Mouse (Mus musculus) hindbrain, embryonic 16.5 days (tissue): ENCODE measurements around the gene Pola1. TPM values are rescaled to one million over a fixed set of nuclear protein-coding genes. Genes with fewer than 3 reads are reported as not detected.
"Not testable (repeated sequence)": the region's sequence is repeated elsewhere in the genome, so short reads cannot be mapped to it uniquely, and the experiment has no call there.

Source experiments
- ATAC-seq: fragments of 200-750 bp; cut with Nextera tagmentation; 2 replicates; pipeline ENCODE4 v1.8.0; 2017; ENCODE audit warnings: moderate TSS enrichment, moderate library complexity
- H3K27ac ChIP-seq: fragments of 300-500 bp; sonication (generic); 2 replicates; pipeline ENCODE4 v1.5.1; 2014; ENCODE audit warnings: low read depth, mild to moderate bottlenecking, control low read depth, low read length, moderate library complexity
- H3K27me3 ChIP-seq: fragments of 300-500 bp; sonication (generic); replicated peaks from 2 replicates; pipeline ENCODE4 v1.6.1; 2014; ENCODE audit warnings: low read length; ENCODE audit not compliant: control insufficient read depth, insufficient read depth
- H3K36me3 ChIP-seq: fragments of 300-500 bp; sonication (generic); 2 replicates; pipeline ENCODE4 v1.6.1; 2014; ENCODE audit warnings: mild to moderate bottlenecking, low read length, moderate library complexity, mixed read lengths; ENCODE audit not compliant: control insufficient read depth, insufficient read depth
- H3K4me1 ChIP-seq: fragments of 300-500 bp; sonication (generic); 2 replicates; pipeline ENCODE4 v1.6.1; 2014; ENCODE audit warnings: low read depth, low read length; ENCODE audit not compliant: control insufficient read depth, insufficient read depth
- H3K4me2 ChIP-seq: fragments of 300-500 bp; sonication (generic); 2 replicates; pipeline ENCODE4 v1.6.1; 2014; ENCODE audit warnings: mild to moderate bottlenecking, low read length, control low read depth, moderate library complexity
- H3K4me3 ChIP-seq: fragments of 300-500 bp; sonication (generic); 2 replicates; pipeline ENCODE4 v1.5.1; 2014; ENCODE audit warnings: mild to moderate bottlenecking, low read length, control low read depth, moderate library complexity
- H3K9ac ChIP-seq: fragments of 300-500 bp; sonication (generic); 2 replicates; pipeline ENCODE4 v1.6.1; 2014; ENCODE audit warnings: low read depth, mild to moderate bottlenecking, control low read depth, low read length, moderate library complexity
- H3K9me3 ChIP-seq: fragments of 300-500 bp; sonication (generic); 2 replicates; pipeline ENCODE4 v1.6.1; 2014; ENCODE audit warnings: mild to moderate bottlenecking, low read length, moderate library complexity; ENCODE audit not compliant: control insufficient read depth
- WGBS: fragments of 180-500 bp; shearing (Covaris S2); extraction: QIAGEN DNeasy Blood & Tissue Kit; methylation state at CpG from one replicate; pipeline ENCODE4 v1.1.7; 2014; 5-methylcytosine and 5-hydroxymethylcytosine counted together
- polyA plus RNA-seq: library from polyadenylated mRNA; unstranded; fragments of >200 nt; fragmentation: Nextera tagmentation; extraction: Ambion mirVana; gene quantifications from 2 replicates; pipeline ENCODE4 v1.2.1, GENCODE M21; 2015

The Pola1 gene
- polyA plus RNA-seq, 1 experiment from 2014 or later: 4.6 TPM

GRCm38 (mm10) chrX:93502865-93503353 lies 129.0 kb downstream of the Pola1 start:
- Histone ChIP-seq H3K9ac (no peak overlapping the region), H3K9me3 (no peaks in the 10 kb centered on the region), H3K4me3 (no peak overlapping the region), H3K27me3 (no peaks in the 10 kb centered on the region), H3K4me1 (no peaks in the 10 kb centered on the region), H3K4me2 (no peak overlapping the region), H3K36me3 (no peaks in the 10 kb centered on the region), H3K27ac (no peak overlapping the region)
- WGBS: 64% methylated on average over 2 of the region's 2 CpGs
- ATAC-seq: no peak

- H3K36me3 ChIP-seq: no peaks in the 10 kb centered on the region
- no peak for ATAC-seq
- H3K27ac ChIP-seq: no peak overlapping the region
- 73% methylated on average over 6 of the region's 6 CpGs for WGBS
- no peak overlapping the region for H3K9ac ChIP-seq
- no peaks in the 10 kb centered on the region for H3K9me3 ChIP-seq
- no peaks in the 10 kb centered on the region for H3K4me1 ChIP-seq
- no peak overlapping the region for H3K4me2 ChIP-seq
- no peaks in the 10 kb centered on the region for H3K27me3 ChIP-seq
- H3K4me3 ChIP-seq: no peak overlapping the region
Measured at GRCm38 (mm10) chrX:93497597-93497996, 134.4 kb downstream of the Pola1 start.

GRCm38 (mm10) chrX:93465711-93466110 lies 166.2 kb downstream of the Pola1 start:
- Histone ChIP-seq H3K4me1 (no peaks in the 10 kb centered on the region), H3K4me3 (no peak overlapping the region), H3K27me3 (no peaks in the 10 kb centered on the region), H3K9ac (no peak overlapping the region), H3K36me3 (no peaks in the 10 kb centered on the region), H3K4me2 (no peak overlapping the region), H3K9me3 (no peaks in the 10 kb centered on the region), H3K27ac (no peak overlapping the region)
- WGBS: 70% methylated on average over 1 of the region's 1 CpGs
- ATAC-seq: no peak

- H3K9me3 ChIP-seq: no peaks in the 10 kb centered on the region
- WGBS: 45% methylated on average over 6 of the region's 6 CpGs
- no peak for ATAC-seq
Measured at GRCm38 (mm10) chrX:93429738-93430260, 202.2 kb downstream of the Pola1 start.

GRCm38 (mm10) chrX:93428956-93429737 lies 202.8 kb downstream of the Pola1 start:
- no peak overlapping the region for H3K4me3 ChIP-seq
- no peak overlapping the region for H3K9ac ChIP-seq
- H3K4me2 ChIP-seq: no peak overlapping the region
- no peaks in the 10 kb centered on the region for H3K9me3 ChIP-seq
- ATAC-seq: no peak
- H3K27ac ChIP-seq: no peak overlapping the region
- 47% methylated on average over 9 of the region's 9 CpGs for WGBS
- no peaks in the 10 kb centered on the region for H3K27me3 ChIP-seq
- H3K36me3 ChIP-seq: no peaks in the 10 kb centered on the region
- no peaks in the 10 kb centered on the region for H3K4me1 ChIP-seq

More at GRCm38 (mm10) chrX:93429738-93430260, 202.2 kb downstream of the Pola1 start:
- H3K4me1 ChIP-seq: no peaks in the 10 kb centered on the region
- H3K27me3 ChIP-seq: no peaks in the 10 kb centered on the region
- no peak overlapping the region for H3K9ac ChIP-seq
- H3K4me2 ChIP-seq: no peak overlapping the region
- H3K27ac ChIP-seq: no peak overlapping the region
- no peaks in the 10 kb centered on the region for H3K36me3 ChIP-seq
- H3K4me3 ChIP-seq: no peak overlapping the region

- H3K4me2 ChIP-seq, ATAC-seq, H3K36me3 ChIP-seq, H3K27ac ChIP-seq, H3K9ac ChIP-seq, H3K27me3 ChIP-seq, H3K4me1 ChIP-seq, H3K9me3 ChIP-seq, H3K4me3 ChIP-seq: not testable (repeated sequence)
Measured at GRCm38 (mm10) chrX:93400871-93401270, 231.1 kb downstream of the Pola1 start.

- no peak overlapping the region for H3K4me2 ChIP-seq
- no peak for ATAC-seq
- H3K4me1 ChIP-seq: no peaks in the 10 kb centered on the region
- no peaks in the 10 kb centered on the region for H3K27me3 ChIP-seq
- H3K36me3 ChIP-seq: no peaks in the 10 kb centered on the region
- H3K9me3 ChIP-seq: no peaks in the 10 kb centered on the region
- H3K4me3 ChIP-seq: no peak overlapping the region
- H3K9ac ChIP-seq: no peak overlapping the region
- H3K27ac ChIP-seq: no peak overlapping the region
- WGBS: 77% methylated on average over 3 of the region's 3 CpGs
Measured at GRCm38 (mm10) chrX:93397089-93397488, 234.9 kb downstream of the Pola1 start.

- H3K36me3 ChIP-seq: no peaks in the 10 kb centered on the region
- 69% methylated on average over 9 of the region's 9 CpGs for WGBS
- no peak for ATAC-seq
Measured at GRCm38 (mm10) chrX:93377285-93377972, 254.5 kb downstream of the Pola1 start.

GRCm38 (mm10) chrX:93373503-93373902 lies 258.5 kb downstream of the Pola1 start:
- H3K27me3 ChIP-seq: no peaks in the 10 kb centered on the region
- H3K9ac ChIP-seq: no peak overlapping the region
- H3K9me3 ChIP-seq: no peaks in the 10 kb centered on the region
- no peak for ATAC-seq
- no peak overlapping the region for H3K4me2 ChIP-seq
- WGBS: 70% methylated on average over 1 of the region's 1 CpGs
- no peaks in the 10 kb centered on the region for H3K4me1 ChIP-seq
- H3K4me3 ChIP-seq: no peak overlapping the region
- H3K36me3 ChIP-seq: no peaks in the 10 kb centered on the region
- H3K27ac ChIP-seq: no peak overlapping the region

More at GRCm38 (mm10) chrX:93377285-93377972, 254.5 kb downstream of the Pola1 start:
- H3K4me2 ChIP-seq: no peak overlapping the region
- no peak overlapping the region for H3K9ac ChIP-seq
- no peak overlapping the region for H3K4me3 ChIP-seq
- H3K9me3 ChIP-seq: no peaks in the 10 kb centered on the region
- H3K4me1 ChIP-seq: no peaks in the 10 kb centered on the region
- no peaks in the 10 kb centered on the region for H3K27me3 ChIP-seq
- H3K27ac ChIP-seq: no peak overlapping the region
